Mouse (Mus musculus) spleen, adult 2 months (tissue): ENCODE measurements around the gene Ifitm1. TPM values are rescaled to one million over a fixed set of nuclear protein-coding genes. Genes with fewer than 3 reads are reported as not detected.

ENCODE experiments used
- DNase-seq, 2 experiments: peaks; one replicate each; pipeline versions ENCODE4 v3.0.0 to v3.0.0-alpha.2; 2012 to 2021; ENCODE audit warnings: low spot score in 2 of 2, low read depth in 1 of 2
- H3K27ac ChIP-seq: fragments of 200-500 bp; 2 replicates; pipeline ENCODE4 v1.5.1; 2012; ENCODE audit warnings: low read length, inconsistent platforms; ENCODE audit not compliant: insufficient read depth
- H3K27me3 ChIP-seq: fragments of 200-500 bp; 2 replicates; pipeline ENCODE4 v1.6.1; 2012; ENCODE audit warnings: mild to moderate bottlenecking, moderate library complexity, low read length, inconsistent platforms; ENCODE audit not compliant: control insufficient read depth, insufficient read depth
- H3K36me3 ChIP-seq: fragments of 200-500 bp; 2 replicates; pipeline ENCODE4 v1.6.1; 2012; ENCODE audit warnings: mild to moderate bottlenecking, low read length, inconsistent platforms; ENCODE audit not compliant: control insufficient read depth, insufficient read depth
- H3K4me1 ChIP-seq: fragments of 200-500 bp; 2 replicates; pipeline ENCODE4 v1.6.1; 2011; ENCODE audit warnings: inconsistent platforms; ENCODE audit not compliant: control insufficient read depth, insufficient read depth, insufficient read length
- H3K4me3 ChIP-seq: fragments of 200-500 bp; 2 replicates; pipeline ENCODE4 v1.5.1; 2011; ENCODE audit warnings: mild to moderate bottlenecking, inconsistent platforms; ENCODE audit not compliant: insufficient read depth, insufficient read length; ENCODE audit errors: extremely low read depth
- CTCF ChIP-seq: fragments of 200-500 bp; IDR thresholded peaks from 2 replicates; pipeline ENCODE4 v1.5.1; 2011; ENCODE audit warnings: mild to moderate bottlenecking, inconsistent platforms; ENCODE audit not compliant: insufficient read depth, insufficient read length, insufficient replicate concordance; ENCODE audit errors: extremely low read depth
- POLR2A ChIP-seq: fragments of 200-500 bp; IDR thresholded peaks from 2 replicates; pipeline ENCODE4 v1.6.1; 2011; ENCODE audit warnings: low read depth, low read length, inconsistent platforms
- WGBS: fragments of 180-500 bp; shearing (Covaris S2); methylation state at CpG from one replicate; pipeline ENCODE4 v1.1.7; 2018; 5-methylcytosine and 5-hydroxymethylcytosine counted together
- polyA plus RNA-seq: library from polyadenylated mRNA; depleted of rRNA; stranded (reverse); fragments of >200 nt; gene quantifications from 2 replicates; pipeline ENCODE4 v1.2.3, GENCODE M21; 2012; rRNA removed

The Ifitm1 gene
- 159 and 265 TPM in 2 replicates for polyA plus RNA-seq

- Histone ChIP-seq H3K36me3 (no peaks in the 10 kb centered on the region), H3K27me3 (no peaks in the 10 kb centered on the region), H3K4me3 (no peak within 1 kb of the TSS), H3K4me1 (0 out of 2 replicates have a peak, but pooled peaks cover 2% of the 10 kb centered on the region), H3K27ac (no peak within 1 kb of the TSS)
- TF ChIP-seq POLR2A (no peak), CTCF (no peak)
- no peak for DNase-seq
- WGBS: 79% methylated on average over 4 of the region's 4 CpGs
These were observed at the start of gene Ifitm1 for GRCm38 (mm10) chr7:140966921-140967320. Ifitm1 (plus strand) TSS chr7:140967221.

DNA sequence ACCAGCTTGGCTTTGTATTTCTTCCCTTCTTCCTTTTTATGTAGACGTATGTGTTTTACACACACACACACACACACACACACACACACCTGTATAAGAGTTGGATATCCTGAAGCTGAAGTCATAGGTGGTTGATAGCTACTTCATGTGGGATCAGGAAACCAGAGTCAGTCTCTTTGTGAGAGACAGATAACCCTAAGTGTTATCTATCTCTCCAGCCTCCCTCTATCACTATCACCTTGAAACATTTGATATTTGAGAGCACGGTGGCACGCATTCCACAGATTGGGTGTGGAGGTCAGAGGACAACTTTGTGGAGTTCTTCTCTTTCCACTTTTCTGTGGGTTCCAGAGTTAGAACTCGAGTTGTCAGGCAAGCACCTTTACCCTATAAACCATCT lies 47.1 kb upstream of the Ifitm1 start:
- 77% methylated on average over 4 of the region's 4 CpGs for WGBS
- peaks cover 13% of the 10 kb centered on the region for H3K27me3 ChIP-seq
- H3K27ac ChIP-seq: no peak overlapping the region
- H3K4me1 ChIP-seq: peaks cover 4% of the 10 kb centered on the region; the same call in 1 of the 2 replicates
- TF ChIP-seq CTCF (no peak), POLR2A (no peak)
- no peak for DNase-seq
- H3K36me3 ChIP-seq: no peaks in the 10 kb centered on the region
- H3K4me3 ChIP-seq: no peak overlapping the region

GRCm38 (mm10) chr7:140920418-140921029 lies 46.5 kb upstream of the Ifitm1 start, which contains the start of gene Nlrp6:
Nlrp6 (plus strand) TSS chr7:140920902.
- Histone ChIP-seq H3K27ac (no peak within 1 kb of the TSS), H3K4me1 (peaks cover 4% of the 10 kb centered on the region; the same call in 1 of the 2 replicates)

DNA sequence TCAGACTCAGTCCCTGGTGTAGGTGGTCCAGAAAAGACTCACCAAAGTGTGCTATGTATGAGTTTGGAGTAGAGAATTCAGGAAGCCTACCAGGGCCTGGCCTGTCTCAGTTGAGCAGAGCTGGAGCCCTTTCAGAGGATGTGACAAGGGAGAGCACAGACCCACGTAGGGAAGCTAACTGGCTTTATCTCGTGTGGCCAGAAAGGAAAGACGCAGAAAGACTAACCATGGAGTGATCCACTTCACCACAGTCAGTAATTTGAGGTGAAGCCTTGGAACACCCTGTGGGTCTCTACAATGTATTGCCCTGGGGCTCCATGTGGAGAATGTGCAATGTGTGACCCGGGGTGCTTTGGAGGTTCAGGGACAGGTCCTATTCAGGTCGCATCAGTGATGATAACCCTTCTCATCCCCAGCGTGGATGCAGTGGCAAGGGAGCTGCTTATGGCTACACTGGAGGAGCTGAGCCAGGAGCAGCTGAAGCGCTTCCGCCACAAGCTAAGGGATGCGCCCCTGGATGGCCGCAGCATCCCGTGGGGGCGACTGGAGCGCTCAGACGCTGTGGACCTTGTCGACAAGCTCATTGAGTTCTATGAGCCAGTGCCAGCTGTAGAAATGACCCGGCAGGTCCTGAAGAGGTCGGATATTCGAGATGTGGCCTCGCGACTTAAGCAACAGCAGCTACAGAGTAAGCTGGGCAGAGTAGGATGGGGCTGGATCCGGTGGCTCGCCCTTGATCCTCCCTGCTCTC lies 45.6 kb upstream of the Ifitm1 start:
- WGBS: 57% methylated on average over 22 of the region's 22 CpGs
- H3K27ac ChIP-seq: no peak overlapping the region

More at GRCm38 (mm10) chr7:140920418-140921029, 46.5 kb upstream of the Ifitm1 start, which contains the start of gene Nlrp6:
- 77% methylated on average over 8 of the region's 8 CpGs for WGBS
- H3K27me3 ChIP-seq: peaks cover 13% of the 10 kb centered on the region
- no peak for DNase-seq
- H3K4me3 ChIP-seq: no peak within 1 kb of the TSS
- no peaks in the 10 kb centered on the region for H3K36me3 ChIP-seq
- TF ChIP-seq POLR2A (no peak), CTCF (no peak)

DNA sequence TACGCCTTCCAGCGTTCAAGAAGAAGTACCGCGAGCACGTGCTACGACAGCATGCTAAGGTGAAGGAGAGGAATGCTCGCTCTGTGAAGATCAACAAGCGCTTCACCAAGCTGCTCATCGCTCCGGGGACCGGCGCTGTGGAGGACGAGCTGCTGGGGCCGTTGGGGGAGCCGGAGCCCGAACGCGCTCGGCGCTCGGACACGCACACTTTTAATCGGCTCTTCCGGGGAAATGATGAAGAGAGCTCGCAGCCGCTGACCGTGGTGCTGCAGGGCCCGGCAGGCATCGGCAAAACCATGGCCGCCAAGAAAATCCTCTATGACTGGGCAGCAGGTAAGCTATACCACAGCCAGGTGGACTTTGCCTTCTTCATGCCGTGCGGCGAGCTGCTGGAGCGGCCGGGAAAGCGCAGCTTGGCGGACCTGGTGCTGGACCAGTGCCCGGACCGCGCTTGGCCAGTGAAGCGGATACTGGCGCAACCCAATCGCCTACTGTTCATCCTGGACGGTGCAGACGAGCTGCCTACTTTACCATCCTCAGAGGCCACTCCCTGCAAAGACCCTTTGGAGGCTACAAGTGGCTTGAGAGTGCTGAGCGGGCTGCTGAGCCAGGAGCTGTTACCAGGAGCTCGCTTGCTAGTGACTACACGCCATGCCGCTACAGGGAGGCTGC lies 44.5 kb upstream of the Ifitm1 start:
- 1% methylated on average over 49 of the region's 49 CpGs for WGBS
- Histone ChIP-seq H3K36me3 (no peaks in the 10 kb centered on the region), H3K27ac (no peak overlapping the region), H3K27me3 (peaks cover 13% of the 10 kb centered on the region), H3K4me3 (peak overlapping the region; percentile 18; the same call in 1 of the 2 replicates), H3K4me1 (peaks cover 4% of the 10 kb centered on the region; the same call in 1 of the 2 replicates)
- DNase-seq: no peak
- TF ChIP-seq POLR2A: no peak
- TF ChIP-seq CTCF: no peak

More for the DNA sequence above, 45.6 kb upstream of the Ifitm1 start:
- TF ChIP-seq POLR2A (no peak), CTCF (no peak)
- no peak for DNase-seq
- Histone ChIP-seq H3K4me3 (no peak overlapping the region), H3K36me3 (no peaks in the 10 kb centered on the region), H3K27me3 (peaks cover 13% of the 10 kb centered on the region), H3K4me1 (peaks cover 4% of the 10 kb centered on the region; the same call in 1 of the 2 replicates)

GRCm38 (mm10) chr7:140923070-140923775 lies 43.8 kb upstream of the Ifitm1 start:
- Histone ChIP-seq H3K36me3 (no peaks in the 10 kb centered on the region), H3K4me3 (peak overlapping the region; percentile 1; the same call in 1 of the 2 replicates), H3K27me3 (peaks cover 13% of the 10 kb centered on the region), H3K27ac (no peak overlapping the region), H3K4me1 (peaks cover 4% of the 10 kb centered on the region; the same call in 1 of the 2 replicates)
- WGBS: 24% methylated on average over 30 of the region's 30 CpGs
- DNase-seq: no peak
- TF ChIP-seq POLR2A: no peak
- no peak for TF ChIP-seq CTCF
